Mouse (Mus musculus): ENCODE measurements around the gene Jmjd1c.
"Not testable (repeated sequence)": the region's sequence is repeated elsewhere in the genome, so short reads cannot be mapped to it uniquely, and the experiment has no call there.

DNA sequence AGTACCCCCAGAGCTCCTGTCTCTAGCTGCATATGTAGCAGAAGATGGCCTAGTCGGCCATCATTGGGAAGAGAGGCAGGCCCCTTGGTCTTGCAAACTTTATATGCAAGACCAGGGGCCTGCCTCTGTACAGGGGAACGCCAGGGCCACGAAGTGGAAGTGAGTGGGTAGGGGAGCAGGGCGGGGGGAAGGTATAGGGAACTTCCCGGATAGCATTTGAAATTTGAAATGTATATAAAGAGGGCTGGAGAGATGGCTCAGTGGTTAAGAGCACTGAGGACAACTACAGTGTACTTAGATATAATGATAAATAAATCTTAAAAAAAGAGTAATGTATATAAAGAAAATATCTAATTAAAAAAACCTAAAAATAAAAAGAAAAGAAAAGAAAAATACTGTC lies 17.0 kb downstream of the Jmjd1c start:
- not testable (repeated sequence) for TF ChIP-seq POLR2A (IDR thresholded peaks at IDR 0.05; ENCODE audit: low read depth, low read length); CTCF (IDR thresholded peaks at IDR 0.05; ENCODE audit: extremely low read depth, insufficient read length, insufficient replicate concordance, low read depth, low read length)

Data from small intestine, adult 2 months (tissue).